Mouse (Mus musculus): ENCODE measurements around the gene Supv3l1.
"Not testable (repeated sequence)": the region's sequence is repeated elsewhere in the genome, so short reads cannot be mapped to it uniquely, and the experiment has no call there.

DNA sequence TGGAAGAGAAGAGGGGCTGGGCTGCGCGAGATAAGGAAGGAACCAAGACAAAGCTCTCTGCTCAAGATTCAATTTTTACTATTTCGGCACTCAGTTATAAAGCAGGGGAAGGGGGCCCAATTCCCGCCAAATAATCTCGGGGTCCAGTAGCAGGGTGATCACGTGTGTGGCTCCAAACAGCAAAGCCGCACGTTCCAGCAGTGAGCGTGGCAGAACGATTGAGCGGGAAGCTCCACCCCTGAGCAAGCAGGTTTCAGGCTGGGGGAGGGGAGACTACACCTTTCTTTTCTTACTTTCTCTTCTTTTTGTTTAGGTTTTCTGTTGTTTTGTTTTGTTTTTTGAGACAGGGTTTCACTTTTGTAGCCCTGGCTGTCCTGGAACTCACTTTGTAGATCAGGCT lies 2.5 kb upstream of the Supv3l1 start:
- not testable (repeated sequence) for TF ChIP-seq CTCF (IDR thresholded peaks at IDR 0.05; ENCODE audit: low read depth); EP300 (optimal IDR thresholded peaks at IDR 0.05)
